Mouse (Mus musculus) adrenal gland, adult 8-10 months (tissue): Measurements from ENCODE around the gene Nova1. TPM values are rescaled to one million over a fixed set of nuclear protein-coding genes. Genes with fewer than 3 reads are reported as not detected.

Experiments used
- DNase-seq: peaks from one replicate; pipeline ENCODE4 v3.0.0; 2022
- total RNA-seq, 4 experiments: library from RNA; stranded (reverse); gene quantifications; 2 replicates each; pipeline ENCODE4 v1.2.4; 2022

The Nova1 gene
- total RNA-seq, 4 experiments from 2014 or later, result 3.7 to 4.6 (median 4.3) TPM

DNA sequence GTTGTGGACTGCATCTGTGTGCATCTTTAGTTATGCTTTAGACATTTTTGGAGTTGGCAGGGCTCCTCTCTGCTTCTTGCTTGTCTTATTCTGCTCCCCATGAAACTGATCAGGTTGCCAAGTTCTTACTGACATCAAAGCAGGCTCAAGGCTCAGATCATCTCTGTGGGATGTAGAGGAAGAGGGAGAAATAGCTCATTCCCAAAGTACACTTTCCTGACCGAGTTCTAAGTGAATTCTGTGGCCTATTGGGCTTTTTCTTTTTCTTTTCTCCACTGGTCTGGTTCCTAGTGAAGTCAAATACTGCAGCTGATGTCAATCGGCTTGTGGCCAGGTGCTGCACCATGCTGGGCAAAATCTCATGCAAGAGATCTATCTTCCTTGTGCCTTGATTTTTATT, 152.0 kb downstream of the Nova1 start:
- no peak for DNase-seq

DNA sequence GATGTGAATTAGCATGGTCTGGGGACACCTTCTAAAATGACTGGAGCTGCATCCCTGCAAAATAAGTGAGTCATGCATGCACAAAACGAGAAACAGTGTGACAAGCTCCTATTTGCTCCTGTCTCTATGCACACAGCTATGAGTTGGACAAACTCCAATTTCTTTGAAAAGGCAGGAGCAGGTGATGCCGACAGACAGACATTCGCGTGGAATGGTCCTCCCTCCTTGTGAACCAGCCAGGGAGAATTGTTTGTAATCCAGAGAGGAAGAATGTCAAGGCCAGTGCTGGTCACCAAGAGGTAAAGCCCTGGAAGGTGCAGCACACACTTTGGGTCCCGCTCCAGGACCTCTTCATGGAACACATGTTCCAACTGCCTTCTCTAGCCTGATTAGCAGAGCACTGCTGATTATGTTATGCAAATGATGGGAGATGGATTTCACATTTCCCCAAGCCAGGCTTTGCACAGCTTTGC, 172.6 kb downstream of the Nova1 start:
- DNase-seq, result no peak

- no peak for DNase-seq
These were observed 173.3 kb downstream of the Nova1 start for GRCm38 (mm10) chr12:46645365-46645962.
